Mouse (Mus musculus): ENCODE data around the gene Inava. TPM values are rescaled to one million over a fixed set of nuclear protein-coding genes. Genes with fewer than 3 reads are reported as not detected.

Gene Inava
- total RNA-seq (2015; ENCODE audit: low replicate concordance) (not detected in 2 replicates), total RNA-seq (2017; ENCODE audit: low replicate concordance) (not detected in 2 replicates)

DNA sequence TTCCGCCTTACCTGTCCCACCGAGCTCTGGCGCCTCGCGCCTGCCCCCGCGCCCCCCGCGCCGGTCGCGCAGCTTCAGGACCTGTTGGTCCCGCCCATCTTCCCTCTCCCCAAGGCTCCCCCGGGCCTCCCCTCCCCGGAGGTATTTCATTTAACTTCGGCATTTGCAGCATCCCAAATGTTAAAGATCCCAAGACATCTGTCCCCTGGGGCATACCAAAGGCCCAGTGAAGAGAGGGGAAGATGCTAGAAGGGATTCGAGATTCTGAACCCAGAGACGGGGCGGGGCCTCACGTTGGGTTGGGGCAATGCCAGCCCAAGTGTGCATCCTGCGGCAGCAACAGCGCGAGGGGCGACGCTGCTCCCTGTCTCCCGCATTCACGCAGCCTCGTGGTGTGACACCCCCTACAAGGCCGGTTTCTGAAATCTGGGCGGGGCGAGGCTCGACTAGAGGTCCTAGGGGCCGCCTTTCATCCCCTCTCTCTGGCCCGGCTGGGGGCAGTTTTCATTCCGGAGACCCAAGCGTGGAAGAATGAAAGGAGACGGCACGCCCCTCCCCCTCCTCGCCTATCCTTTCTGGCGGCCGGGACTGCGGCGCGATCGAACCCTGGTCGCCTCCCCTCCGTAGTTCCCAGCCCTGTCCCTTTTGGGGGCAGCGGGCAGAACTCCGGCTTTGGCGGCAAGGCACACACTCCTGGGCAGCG is at the start of gene Inava:
Gene Inava, minus strand, starts transcription at position 373 of the 703 bp plus-strand sequence.
- ATAC-seq (replicated peaks; ENCODE audit: low FRiP score, poor library complexity, severe bottlenecking), result no peak

DNA sequence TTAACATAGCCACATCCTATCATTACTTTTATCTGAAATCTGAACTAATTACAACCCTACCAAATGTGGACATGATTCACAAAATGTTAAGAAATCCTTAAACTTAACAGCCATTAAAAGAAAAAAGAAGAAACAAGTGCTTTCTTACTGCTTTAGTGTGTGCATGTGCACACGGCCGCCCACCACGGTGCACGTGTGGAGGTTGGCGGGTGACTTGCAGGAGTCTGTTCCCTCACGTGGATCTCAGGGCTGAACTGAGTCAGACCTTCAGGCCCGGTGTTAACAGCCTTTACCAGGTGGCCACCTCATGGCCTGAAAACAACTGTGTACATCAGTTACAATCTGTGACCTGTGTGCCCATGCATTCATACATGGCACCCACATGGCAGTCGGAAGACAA is 43.3 kb upstream of the Inava start:
- ATAC-seq (replicated peaks; ENCODE audit: low FRiP score, poor library complexity, severe bottlenecking), result no peak

DNA sequence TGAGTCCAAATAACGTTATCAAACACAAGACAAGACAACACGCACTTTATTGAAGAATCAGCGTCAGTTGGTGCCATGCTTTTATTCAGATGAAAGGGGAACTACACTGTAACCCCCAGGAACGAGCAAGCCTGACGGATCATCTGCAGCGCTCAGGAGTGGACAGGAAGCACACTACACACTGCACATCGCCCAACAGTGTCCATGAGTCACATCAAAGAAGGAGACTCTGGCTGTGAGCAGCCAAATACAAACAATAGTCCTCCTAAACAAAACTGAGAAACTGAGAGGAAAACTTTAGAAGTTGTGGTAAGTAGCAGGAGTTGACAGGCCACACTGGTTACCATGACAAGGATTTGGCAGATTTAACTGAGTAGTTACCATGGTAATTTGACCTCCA is 34.2 kb upstream of the Inava start:
- ATAC-seq (replicated peaks; ENCODE audit: low FRiP score, poor library complexity, severe bottlenecking), result no peak

DNA sequence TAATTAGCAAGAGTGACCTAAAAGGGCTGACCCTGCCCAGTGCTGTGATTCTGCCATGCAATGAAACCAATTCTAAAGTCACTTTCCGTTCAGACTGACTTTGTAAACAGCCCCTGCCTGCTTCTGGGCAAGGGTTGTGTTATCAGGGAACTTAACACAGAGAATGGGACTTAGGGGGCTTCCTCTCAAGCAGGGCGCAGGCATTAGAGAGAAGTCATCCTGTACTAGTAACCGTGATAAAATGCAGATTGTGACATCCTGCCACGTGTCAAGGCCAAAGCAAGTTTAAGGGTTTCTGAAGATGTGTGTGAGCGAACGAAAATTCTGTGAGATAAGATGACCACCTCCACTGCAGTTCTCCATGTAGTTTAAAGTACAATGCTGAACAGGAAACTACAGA is 32.1 kb upstream of the Inava start:
- ATAC-seq (replicated peaks; ENCODE audit: low FRiP score, poor library complexity, severe bottlenecking), result no peak

DNA sequence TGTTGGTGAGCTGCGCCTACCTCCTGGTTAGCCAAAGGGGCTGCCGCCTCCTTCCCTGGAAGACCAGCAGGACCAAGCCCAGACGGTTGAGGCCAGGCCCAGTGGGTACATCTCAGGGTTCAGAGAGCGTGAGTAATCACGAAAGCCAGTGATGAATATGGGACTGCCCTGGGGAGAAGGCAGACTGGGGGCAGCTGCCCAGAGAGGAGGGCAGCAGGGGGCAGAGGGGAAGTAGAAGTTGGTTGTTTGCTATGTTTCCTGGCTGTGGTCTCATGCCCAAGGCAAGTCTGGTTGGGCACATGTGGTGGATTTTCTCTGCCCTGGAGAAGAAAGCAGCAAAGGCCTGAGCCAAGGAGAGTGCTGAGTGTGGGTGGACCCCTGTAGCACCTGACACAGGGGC is 29.3 kb upstream of the Inava start:
- no peak for ATAC-seq (replicated peaks; ENCODE audit: low FRiP score, poor library complexity, severe bottlenecking)

DNA sequence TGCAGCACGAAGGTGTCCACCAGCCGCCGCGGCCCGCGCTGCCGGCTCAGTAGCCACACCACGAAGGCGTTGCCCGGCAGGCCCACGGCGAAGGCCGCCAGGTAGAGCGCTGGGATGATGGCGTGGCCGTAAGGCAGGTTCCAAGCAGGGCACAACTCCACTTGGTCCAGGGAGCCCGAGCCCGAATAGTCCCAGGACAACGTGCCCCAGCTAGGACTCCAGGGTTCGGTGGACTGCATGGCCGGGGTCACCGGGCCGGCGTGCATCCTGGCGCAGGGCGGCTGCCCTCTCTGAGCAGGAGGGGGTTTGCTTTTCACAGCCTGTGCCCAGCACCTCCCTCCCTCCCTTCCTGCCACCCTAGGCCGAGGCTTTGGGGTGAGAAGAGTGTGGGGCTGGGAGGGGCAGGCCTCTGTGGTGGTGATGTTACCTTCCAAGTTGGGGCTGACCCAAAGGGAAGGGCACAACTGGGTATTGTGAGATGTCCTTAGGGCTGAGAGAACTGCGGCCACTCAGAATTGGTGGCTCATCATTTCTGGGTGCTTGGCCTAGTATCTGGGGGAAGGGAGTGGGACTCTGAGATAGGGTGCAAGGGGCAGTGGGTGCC is 26.7 kb upstream of the Inava start, which contains the start of gene Gpr25:
Gene Gpr25, minus strand, starts transcription at position 239 of the 604 bp plus-strand sequence.
- no peak for ATAC-seq (replicated peaks; ENCODE audit: low FRiP score, poor library complexity, severe bottlenecking)

DNA sequence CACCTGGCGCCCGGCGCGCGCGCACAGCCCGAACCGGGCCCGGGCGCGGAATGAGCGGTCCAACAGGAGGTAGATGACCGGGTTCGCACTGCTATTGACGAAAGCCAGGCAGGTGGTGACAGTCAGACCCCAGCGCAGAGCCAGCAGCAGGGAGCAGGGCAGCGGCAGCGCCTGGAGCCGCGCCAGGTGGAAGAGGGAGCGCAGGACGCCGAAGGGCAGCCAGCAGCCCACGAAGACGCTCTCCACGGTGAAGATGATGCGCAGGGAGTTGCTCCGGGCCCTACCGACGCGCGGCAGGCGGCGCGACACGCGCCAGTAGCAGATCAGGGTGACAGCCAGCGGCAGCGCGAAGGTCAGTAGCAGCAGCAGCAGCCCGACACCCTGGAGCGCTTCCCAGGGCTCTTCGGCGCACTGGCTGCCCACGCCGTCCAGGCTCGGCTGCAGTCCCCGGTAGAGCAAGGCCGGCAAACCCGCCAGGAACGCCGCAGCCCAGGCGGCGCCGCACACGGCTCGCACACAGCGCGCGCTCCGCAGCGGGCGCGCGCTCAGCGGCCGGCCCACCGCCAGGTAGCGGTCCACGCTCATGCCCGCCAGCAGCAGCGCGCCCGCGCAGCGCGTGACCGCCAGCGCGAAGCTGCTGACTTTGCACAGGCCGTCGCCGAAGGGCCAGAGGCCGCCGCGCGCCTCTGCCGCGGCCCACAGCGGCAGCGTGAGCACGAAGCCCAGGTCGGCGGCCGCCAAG is 26.0 kb upstream of the Inava start:
- no peak for ATAC-seq (replicated peaks; ENCODE audit: low FRiP score, poor library complexity, severe bottlenecking)

DNA sequence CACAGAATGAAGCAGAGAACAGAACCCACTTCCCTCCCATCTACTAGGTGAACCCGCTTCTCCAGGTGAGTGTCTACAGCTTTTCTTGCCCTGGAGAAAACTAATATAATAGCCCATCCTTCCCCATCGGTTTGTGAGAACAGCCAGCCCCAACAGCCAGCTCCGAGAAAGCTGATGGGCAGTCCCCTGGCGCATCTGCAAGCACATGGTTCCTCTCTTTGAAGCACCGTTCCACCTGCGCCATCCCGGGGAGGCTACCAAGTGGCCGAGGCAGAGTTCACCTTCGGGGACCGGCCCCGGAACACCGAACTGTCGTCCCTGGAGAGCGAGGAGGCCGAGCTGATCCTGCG is 25.5 kb upstream of the Inava start:
- no peak for ATAC-seq (replicated peaks; ENCODE audit: low FRiP score, poor library complexity, severe bottlenecking)

DNA sequence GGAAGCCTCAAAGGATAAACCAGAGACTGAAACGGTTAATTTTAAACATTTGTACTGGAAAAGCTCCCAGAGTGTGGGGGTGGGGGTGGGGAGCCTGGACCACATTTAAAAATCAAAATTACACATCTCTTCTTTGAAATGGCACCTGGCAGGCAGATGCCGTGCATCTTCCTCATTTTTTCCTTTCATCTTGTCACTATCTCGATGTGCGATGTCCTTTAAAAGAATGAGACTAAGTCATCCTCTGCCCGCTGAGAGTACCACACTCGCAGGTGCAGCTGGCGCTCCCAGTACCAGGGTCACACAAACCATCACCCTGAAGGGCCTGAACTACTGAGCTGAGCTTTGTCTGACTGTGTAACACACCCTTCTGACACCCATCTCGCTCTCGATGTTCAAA is 24.4 kb upstream of the Inava start:
- no peak for ATAC-seq (replicated peaks; ENCODE audit: low FRiP score, poor library complexity, severe bottlenecking)

DNA sequence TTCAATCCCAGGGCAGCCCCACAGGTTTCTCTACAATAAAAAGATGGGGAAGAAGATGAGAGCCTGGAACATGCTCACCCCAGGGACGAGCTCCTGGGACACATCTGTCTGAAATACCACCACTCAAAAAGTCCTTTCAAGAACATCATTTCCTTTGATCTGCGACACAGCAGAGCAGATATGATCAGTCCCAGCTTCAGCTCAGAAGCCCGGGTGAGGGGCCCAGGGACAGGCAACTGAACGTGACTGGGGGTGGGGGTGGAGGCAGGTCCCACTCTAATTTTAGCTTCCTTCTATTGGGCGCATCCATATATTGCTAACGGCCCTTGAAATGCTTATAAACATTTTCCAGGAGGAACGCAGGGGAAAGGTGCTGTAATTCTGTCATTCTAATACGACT is 21.6 kb upstream of the Inava start:
- ATAC-seq (replicated peaks; ENCODE audit: low FRiP score, poor library complexity, severe bottlenecking), result no peak

DNA sequence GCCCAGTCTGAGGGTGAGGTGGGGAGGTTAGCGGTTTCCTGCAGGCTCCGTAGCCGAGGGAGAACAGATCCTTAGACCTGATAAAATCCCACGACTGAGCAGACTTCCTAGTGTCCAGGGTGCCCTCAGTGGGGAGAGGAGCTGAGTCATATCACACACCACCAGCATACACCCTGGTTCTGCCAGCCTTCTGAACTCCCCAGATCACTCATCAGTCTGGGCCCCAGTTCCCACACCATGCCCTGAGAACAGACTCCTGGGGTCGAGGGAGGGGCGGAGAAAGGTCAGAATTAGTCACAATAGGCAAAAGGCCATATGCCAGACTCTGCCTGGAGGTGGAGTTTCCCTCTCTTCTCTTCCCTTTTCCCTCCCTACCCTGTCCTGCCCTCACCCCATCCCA is 21.1 kb upstream of the Inava start:
- ATAC-seq (replicated peaks; ENCODE audit: low FRiP score, poor library complexity, severe bottlenecking), result no peak

DNA sequence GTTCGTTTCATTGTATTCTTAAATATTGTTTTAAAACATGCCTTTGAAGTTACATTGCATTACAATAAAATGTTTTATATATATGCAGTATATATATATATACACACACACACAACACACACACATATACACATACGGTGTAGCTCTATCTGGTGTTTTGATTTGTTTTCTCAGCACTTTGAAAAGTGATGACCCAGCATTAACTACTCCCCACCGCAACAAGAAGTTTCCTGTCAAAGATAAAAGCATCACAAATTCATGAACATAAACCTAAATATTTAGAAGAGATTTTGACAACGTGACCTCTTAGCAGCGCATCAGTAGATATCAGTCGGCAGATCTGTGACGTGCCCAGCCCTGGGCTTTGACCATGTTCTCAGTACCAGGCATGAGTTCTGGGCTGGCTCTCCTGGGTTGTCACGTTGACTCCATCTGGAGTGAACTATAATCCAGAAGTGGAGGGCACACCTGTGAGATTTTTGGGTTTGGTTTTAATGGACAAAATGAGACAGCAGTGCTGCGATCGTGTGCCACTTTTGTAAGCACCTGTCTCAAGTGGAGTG is 20.5 kb upstream of the Inava start:
- no peak for ATAC-seq (replicated peaks; ENCODE audit: low FRiP score, poor library complexity, severe bottlenecking)

DNA sequence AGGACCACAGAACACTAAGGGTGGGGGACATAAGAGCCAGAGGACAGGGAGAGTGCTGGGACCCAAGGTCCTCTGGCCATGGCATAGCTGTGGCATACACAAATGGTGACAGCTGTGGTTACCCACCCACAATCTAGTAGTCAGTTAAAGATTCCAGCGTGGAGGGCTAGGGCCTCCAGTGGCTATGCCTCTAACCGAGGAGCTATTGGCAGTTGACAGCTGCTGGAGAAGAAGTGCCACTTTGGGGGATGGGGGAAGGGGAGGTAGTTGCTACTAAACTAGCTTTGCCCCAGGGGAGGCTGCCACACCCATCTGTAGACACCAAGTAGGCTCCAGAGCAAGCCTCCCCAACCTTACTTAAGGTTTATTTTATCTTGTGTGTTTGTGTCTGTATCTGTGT is 19.4 kb upstream of the Inava start:
- no peak for ATAC-seq (replicated peaks; ENCODE audit: low FRiP score, poor library complexity, severe bottlenecking)

DNA sequence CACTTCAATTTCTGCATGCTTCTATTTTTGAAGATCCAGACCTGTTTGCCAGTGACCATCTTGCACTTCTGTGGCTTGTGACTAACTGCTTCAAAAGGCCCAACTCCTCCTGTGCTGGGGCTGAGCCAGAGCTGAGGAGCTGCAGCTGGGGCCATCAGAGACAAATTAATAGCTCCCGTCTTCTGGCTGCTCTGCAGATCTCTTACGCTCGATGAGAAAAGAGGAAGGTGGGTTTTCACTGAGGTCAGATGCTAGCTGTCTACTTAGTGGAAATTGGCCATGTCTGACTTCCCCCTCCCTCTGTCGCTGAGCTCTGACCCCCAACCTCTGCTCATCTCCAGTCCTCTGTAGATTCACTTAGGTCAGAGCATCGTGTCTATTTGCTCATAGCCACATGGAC is 15.6 kb upstream of the Inava start:
- ATAC-seq (replicated peaks; ENCODE audit: low FRiP score, poor library complexity, severe bottlenecking), result no peak

DNA sequence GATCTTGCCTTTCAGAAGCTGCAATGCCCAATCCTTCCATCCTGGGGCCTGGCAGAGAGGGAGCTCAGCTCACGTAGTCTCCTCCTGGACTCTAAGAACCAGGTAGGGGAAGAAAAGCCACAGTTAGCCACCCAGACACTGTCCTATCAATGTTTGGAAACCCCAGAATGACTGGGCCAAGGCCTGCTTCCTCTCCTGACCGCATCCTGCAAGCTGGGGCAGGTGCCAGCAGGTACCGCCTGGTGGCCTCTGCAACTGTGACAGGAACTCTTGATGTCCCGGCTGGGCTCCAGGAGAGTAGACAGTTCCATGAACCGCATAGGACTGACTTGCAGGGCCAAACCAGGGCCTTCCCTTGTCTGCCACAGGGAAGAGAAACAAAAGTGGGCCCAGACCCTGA is 13.3 kb upstream of the Inava start:
- ATAC-seq (replicated peaks; ENCODE audit: low FRiP score, poor library complexity, severe bottlenecking), result no peak

DNA sequence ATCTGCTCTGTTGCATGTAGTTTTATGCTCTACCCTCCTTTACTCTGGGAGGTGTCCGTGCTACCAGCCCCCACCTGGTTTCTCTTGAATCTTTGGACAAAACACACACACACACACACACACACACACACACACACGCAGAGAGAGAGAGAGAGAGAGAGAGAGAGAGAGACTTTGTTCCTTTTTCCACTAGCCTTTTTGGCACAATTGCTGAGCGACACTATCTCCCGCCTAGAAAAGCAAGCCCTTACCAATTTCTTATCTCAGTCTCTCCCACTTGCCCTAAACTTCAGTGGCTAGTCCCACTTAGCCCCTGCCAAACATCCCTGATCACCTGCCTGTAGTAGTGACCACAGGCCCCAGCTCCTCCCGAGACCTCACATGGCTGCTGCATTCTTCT is 10.4 kb upstream of the Inava start:
- ATAC-seq (replicated peaks; ENCODE audit: low FRiP score, poor library complexity, severe bottlenecking), result no peak

DNA sequence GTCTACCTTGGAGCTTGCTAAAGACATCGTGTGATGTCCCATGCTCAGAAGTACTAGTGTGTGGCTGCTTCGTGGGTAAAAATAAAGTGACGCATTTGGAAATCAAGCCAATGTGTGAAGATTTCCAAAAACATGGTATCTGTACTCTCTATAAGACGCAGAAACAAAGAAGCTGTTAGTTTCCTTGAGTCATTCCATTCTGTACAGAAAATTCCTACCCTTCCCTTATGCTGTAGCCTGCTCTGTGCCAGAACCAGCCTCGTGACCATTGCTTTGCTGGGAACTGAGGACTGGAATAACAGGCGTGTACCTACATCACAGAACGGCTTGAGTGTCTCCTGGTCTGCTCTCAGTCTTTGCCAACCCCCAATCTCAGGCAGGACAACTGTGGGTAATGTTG is 7.7 kb upstream of the Inava start:
- no peak for ATAC-seq (replicated peaks; ENCODE audit: low FRiP score, poor library complexity, severe bottlenecking)

DNA sequence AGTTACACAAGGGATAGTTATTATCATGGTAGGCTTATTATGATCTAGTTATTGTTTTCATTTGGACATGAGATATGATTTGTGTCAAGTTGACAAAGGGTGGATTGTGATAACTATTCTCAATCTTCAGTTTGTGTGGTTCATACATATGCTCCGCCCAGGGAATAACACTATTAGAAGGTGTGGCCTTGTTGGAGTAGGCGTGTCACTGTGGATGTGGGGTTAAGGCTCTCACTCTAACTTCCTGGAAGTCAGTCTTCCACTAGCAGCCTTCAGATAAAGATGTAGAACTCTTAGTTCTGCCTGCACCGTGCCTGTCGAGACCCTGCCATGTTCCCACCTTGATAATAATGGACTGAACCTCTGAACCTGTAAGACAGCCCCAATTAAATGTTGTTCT is 4.4 kb upstream of the Inava start:
- no peak for ATAC-seq (replicated peaks; ENCODE audit: low FRiP score, poor library complexity, severe bottlenecking)

DNA sequence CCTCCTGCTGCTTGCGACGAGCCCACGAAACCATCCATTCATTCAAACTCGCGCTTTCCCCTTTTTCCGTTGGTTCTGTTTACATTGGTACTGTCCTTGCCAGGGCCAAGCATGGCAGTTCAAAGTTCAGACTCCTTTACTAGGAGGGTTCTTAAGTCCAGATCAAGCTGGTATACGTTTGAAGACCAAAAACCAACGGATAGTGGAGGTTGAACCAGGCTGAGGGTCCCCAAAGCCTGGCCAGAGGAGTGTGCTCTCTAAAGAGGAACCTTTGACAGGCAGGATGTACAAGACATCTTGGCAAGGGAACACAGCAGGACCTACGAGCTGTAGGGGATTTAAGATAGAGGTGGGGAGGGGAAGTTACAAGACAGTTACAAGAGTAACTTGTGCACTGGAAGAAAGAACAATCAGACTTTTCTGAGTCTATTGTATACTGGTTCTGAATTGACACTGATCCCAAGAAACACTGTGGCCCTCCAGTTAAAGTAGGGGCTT is 580 bp upstream of the Inava start:
- no peak for ATAC-seq (replicated peaks; ENCODE audit: low FRiP score, poor library complexity, severe bottlenecking)

DNA sequence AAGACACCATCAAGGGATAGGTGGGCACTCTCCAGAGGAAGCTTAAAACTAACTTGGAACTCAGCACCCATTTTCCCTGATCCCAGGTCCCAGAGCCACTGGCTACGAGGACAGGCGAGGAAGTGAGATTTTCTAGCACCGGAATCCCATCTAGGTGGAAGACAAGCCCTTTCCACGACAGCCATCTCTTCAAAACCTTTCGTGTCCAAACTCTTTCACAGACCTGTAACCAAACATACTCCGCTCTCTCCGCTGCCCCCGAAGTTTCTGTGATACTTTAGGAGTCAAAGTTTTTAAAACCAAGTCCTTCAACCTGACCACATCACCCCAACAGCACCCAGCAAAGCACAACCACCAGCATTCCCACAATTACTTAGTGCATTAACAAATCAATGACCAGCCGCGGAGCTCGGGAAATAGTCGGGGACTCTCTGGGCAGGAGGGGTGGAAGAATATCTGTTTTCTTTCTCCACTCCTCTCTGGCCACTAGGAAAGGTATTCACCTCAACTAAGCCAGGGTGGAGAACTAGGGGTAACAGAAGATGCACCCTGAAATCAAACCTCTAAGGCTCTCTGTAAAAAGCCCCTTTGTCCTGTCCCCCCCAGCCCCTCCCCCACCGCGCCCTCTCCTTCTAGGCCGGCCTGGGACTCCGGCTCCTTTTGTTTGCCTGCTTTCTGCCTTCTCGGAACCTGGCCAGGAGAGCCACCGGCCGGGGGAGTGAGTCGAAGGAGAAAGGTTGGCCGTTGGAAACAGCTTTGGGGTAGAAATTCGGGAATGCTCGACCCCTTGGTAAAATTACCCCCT is 876 bp downstream of the Inava start:
- ATAC-seq (replicated peaks; ENCODE audit: low FRiP score, poor library complexity, severe bottlenecking), result no peak
